In the genomic region with DNA sequence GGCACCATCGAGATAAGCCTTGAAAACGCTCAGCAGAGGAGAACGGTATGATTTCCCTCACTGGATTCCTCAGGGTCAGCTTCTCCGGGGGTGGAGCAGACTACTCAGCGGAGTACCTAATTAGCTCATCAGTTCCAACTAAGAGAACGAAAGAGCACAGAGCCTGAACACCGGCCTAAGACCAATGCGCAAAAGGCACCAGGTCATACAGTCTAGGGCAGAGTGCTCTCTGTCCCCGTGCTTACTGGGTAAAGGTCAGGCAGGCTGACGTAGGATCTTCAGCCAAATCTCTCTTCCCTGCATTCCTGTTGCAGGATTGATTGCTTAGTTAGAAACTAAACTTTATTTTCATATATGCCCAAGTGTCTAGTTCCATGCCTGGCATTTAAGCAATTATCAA, we compare ENCODE assay signal across 23 mouse cellular contexts. TPM values are rescaled to one million over a fixed set of nuclear protein-coding genes. Genes with fewer than 3 reads are reported as not detected.
DNase-seq lines count a peak whose midpoint lies in the region; ATAC-seq and TF ChIP-seq lines count a peak whose summit lies in the region.
"Had no signal": no experiment of that assay in that cellular context is flagged by ENCODE, and none has a peak within 500 bp of the region (broad histone marks: within the 10 kb centered on the region; RNA-seq: fewer than 3 reads in every experiment).

No protein-coding gene starts in this region.

- H3K27ac ChIP-seq in heart, embryonic 10.5 days = peak overlapping the region; percentile 12
- no peak overlapping the region for H3K27ac ChIP-seq in kidney, embryonic 15.5 days
- no peak overlapping the region for H3K27ac ChIP-seq in liver, postnatal 0 days (ENCODE audit: low read depth)
- H3K27ac ChIP-seq: embryonic facial prominence, embryonic 12.5 days; heart, embryonic 15.5 days; hindbrain, embryonic 12.5 days; limb, embryonic 13.5 days; midbrain, embryonic 10.5 days had no signal

- no peak for DNase-seq in heart, embryonic 10.5 days (ENCODE audit: low spot score)
- no peak for DNase-seq in heart, adult 8-10 months (ENCODE audit: low spot score)
- peak; percentile 49 to 54 for DNase-seq in kidney, adult 8-10 months
- DNase-seq in kidney, postnatal 25 days = peak; percentile 37 to 67
- no peak for DNase-seq in liver, postnatal 0 days
- no peak for DNase-seq in layer of hippocampus, adult 9-11 months
- DNase-seq: cerebellum, adult 2 months; cerebellum, postnatal 25 days; forebrain, postnatal 0 days; gastrocnemius, postnatal 14 days; heart, adult 18-20 months; lung, adult 18-20 months; lung, postnatal 10 days; right cerebral cortex, postnatal 4 days; thymus, postnatal 14 days had no signal

- TF ChIP-seq CTCF in liver, postnatal 0 days (IDR thresholded peaks at IDR 0.05; ENCODE audit: low read depth) = no peak

- H3K9ac ChIP-seq in kidney, embryonic 15.5 days = no peak overlapping the region
- no peak overlapping the region for H3K9ac ChIP-seq in liver, postnatal 0 days (replicated peaks)
- H3K9ac ChIP-seq: embryonic facial prominence, embryonic 12.5 days; forebrain, postnatal 0 days; heart, embryonic 15.5 days; hindbrain, embryonic 12.5 days; limb, embryonic 13.5 days had no signal

- H3K27me3 ChIP-seq in heart, embryonic 10.5 days (ENCODE audit: insufficient read depth, poor library complexity, severe bottlenecking) = peaks cover 12% of the 10 kb centered on the region
- H3K27me3 ChIP-seq in kidney, embryonic 15.5 days = peaks cover 17% of the 10 kb centered on the region
- H3K27me3 ChIP-seq in liver, postnatal 0 days (ENCODE audit: insufficient read depth, low read length) = peaks cover 11% of the 10 kb centered on the region

- no peaks in the 10 kb centered on the region for H3K9me3 ChIP-seq in heart, embryonic 10.5 days
- no peaks in the 10 kb centered on the region for H3K9me3 ChIP-seq in kidney, embryonic 15.5 days (replicated peaks)
- no peaks in the 10 kb centered on the region for H3K9me3 ChIP-seq in liver, postnatal 0 days (ENCODE audit: low read length)
- H3K9me3 ChIP-seq: embryonic facial prominence, embryonic 12.5 days; heart, embryonic 15.5 days; hindbrain, embryonic 12.5 days; limb, embryonic 13.5 days; midbrain, embryonic 10.5 days had no signal

- 46% methylated on average over 10 of the region's 10 CpGs for WGBS in heart, embryonic 10.5 days
- 58% methylated on average over 10 of the region's 10 CpGs for WGBS in kidney, embryonic 15.5 days
- 59% methylated on average over 10 of the region's 10 CpGs for WGBS in liver, postnatal 0 days (ENCODE audit: insufficient replicate concordance)

- ATAC-seq in kidney, embryonic 15.5 days (replicated peaks; ENCODE audit: low FRiP score) = no peak
- ATAC-seq in liver, postnatal 0 days = peak; percentile 88
- ATAC-seq: forebrain, postnatal 0 days; intestine, postnatal 0 days had no signal

- no peak overlapping the region for H3K4me2 ChIP-seq in kidney, embryonic 15.5 days
- H3K4me2 ChIP-seq in liver, postnatal 0 days (ENCODE audit: low read depth, low read length) = no peak overlapping the region
- H3K4me2 ChIP-seq: embryonic facial prominence, embryonic 12.5 days; heart, embryonic 15.5 days; hindbrain, embryonic 12.5 days; limb, embryonic 13.5 days had no signal

- no peak for TF ChIP-seq EP300 in liver, postnatal 0 days (IDR thresholded peaks at IDR 0.05; ENCODE audit: low read depth)

- H3K4me3 ChIP-seq in heart, embryonic 10.5 days = no peak overlapping the region
- H3K4me3 ChIP-seq in kidney, embryonic 15.5 days (replicated peaks) = no peak overlapping the region
- H3K4me3 ChIP-seq in liver, postnatal 0 days (ENCODE audit: low read depth, low read length) = no peak overlapping the region
- H3K4me3 ChIP-seq: embryonic facial prominence, embryonic 12.5 days; heart, embryonic 15.5 days; hindbrain, embryonic 12.5 days; limb, embryonic 13.5 days; midbrain, embryonic 10.5 days had no signal

- H3K36me3 ChIP-seq in heart, embryonic 10.5 days = no peaks in the 10 kb centered on the region
- no peaks in the 10 kb centered on the region for H3K36me3 ChIP-seq in kidney, embryonic 15.5 days
- H3K36me3 ChIP-seq in liver, postnatal 0 days (replicated peaks; ENCODE audit: insufficient read depth, low read length) = no peaks in the 10 kb centered on the region
- H3K36me3 ChIP-seq: embryonic facial prominence, embryonic 12.5 days; heart, embryonic 15.5 days; hindbrain, embryonic 12.5 days; limb, embryonic 13.5 days; midbrain, embryonic 10.5 days had no signal

- peaks cover 59% of the 10 kb centered on the region for H3K4me1 ChIP-seq in heart, embryonic 10.5 days
- H3K4me1 ChIP-seq in kidney, embryonic 15.5 days = peaks cover 9% of the 10 kb centered on the region; the same call in 1 of the 2 replicates
- no peaks in the 10 kb centered on the region for H3K4me1 ChIP-seq in liver, postnatal 0 days (ENCODE audit: insufficient read depth)

RNA-seq across cellular contexts. Expression of a gene that starts 6.0 kb away (rescaled TPM):
- 13.7 and 19.8 TPM in 2 replicates for polyA plus RNA-seq in heart, embryonic 10.5 days (2016; fragmentation: Nextera tagmentation; extraction: Ambion mirVana)
- 100 to 1,000 TPM; 126 to 177 (median 144) TPM for total RNA-seq in heart, adult 8-10 months (2022)
- 5.4 and 6.0 TPM in 2 replicates for polyA plus RNA-seq in kidney, embryonic 15.5 days (2015; fragmentation: Nextera tagmentation; extraction: Ambion mirVana)
- polyA plus RNA-seq in liver, postnatal 0 days (2015; fragmentation: Nextera tagmentation; extraction: Ambion mirVana) = 0.05 and 0.08 TPM in 2 replicates
- total RNA-seq: MEL had no signal

Comparison
In these comparisons a context has a peak if more than half of its experiments do, and no peak if none do; other contexts are left out.
1. DNase-seq: peak in kidney, adult 8-10 months (2 of 2) and kidney, postnatal 25 days (2 of 2); none in heart, embryonic 10.5 days (single experiment), heart, adult 8-10 months (single experiment), liver, postnatal 0 days (single experiment) and layer of hippocampus, adult 9-11 months (single experiment).